Mouse (Mus musculus) G1E (cell line): Measurements from ENCODE around the gene Cdc25b. TPM values are rescaled to one million over a fixed set of nuclear protein-coding genes. Genes with fewer than 3 reads are reported as not detected.

Source experiments
- ATAC-seq: 2 replicates; pipeline ENCODE4 v1.8.0; 2016; ENCODE audit warnings: mild to moderate bottlenecking; ENCODE audit not compliant: insufficient number of reproducible peaks, poor library complexity, low FRiP score, severe bottlenecking; ENCODE audit errors: extremely low read depth
- DNase-seq: peaks from one replicate; pipeline ENCODE4 v3.0.0; 2012; ENCODE audit warnings: low spot score
- H3K27me3 ChIP-seq: 2 replicates; pipeline ENCODE4 v1.6.1; 2012; ENCODE audit warnings: mild to moderate bottlenecking, low read length, inconsistent platforms; ENCODE audit not compliant: insufficient read depth
- H3K36me3 ChIP-seq: replicated peaks from 2 replicates; pipeline ENCODE3; 2012; ENCODE audit warnings: mild to moderate bottlenecking, inconsistent platforms
- H3K4me1 ChIP-seq: 2 replicates; pipeline ENCODE4 v1.6.1; 2012; ENCODE audit warnings: low read depth, low read length, inconsistent platforms, mixed read lengths; ENCODE audit not compliant: insufficient read depth
- H3K4me3 ChIP-seq: 2 replicates; pipeline ENCODE4 v1.5.1; 2012; ENCODE audit warnings: low read depth, mild to moderate bottlenecking, inconsistent platforms, low read length, moderate library complexity, mixed read lengths
- H3K9me3 ChIP-seq: replicated peaks from 2 replicates; pipeline ENCODE4 v1.6.1; 2012; ENCODE audit warnings: inconsistent platforms
- CTCF ChIP-seq: IDR thresholded peaks from 2 replicates; pipeline ENCODE4 v1.5.1; 2012; ENCODE audit warnings: low read depth, low read length, inconsistent platforms, mixed read lengths
- GATA1 ChIP-seq: IDR thresholded peaks from 2 replicates; pipeline ENCODE4 v1.6.1; 2012; ENCODE audit warnings: borderline replicate concordance, low read length, inconsistent platforms, mixed read lengths
- GATA2 ChIP-seq: IDR thresholded peaks from 2 replicates; pipeline ENCODE4 v1.6.1; 2012; ENCODE audit warnings: low read depth, low read length, inconsistent platforms, borderline replicate concordance
- POLR2AphosphoS5 ChIP-seq: IDR thresholded peaks from 2 replicates; pipeline ENCODE4 v1.6.1; 2012; ENCODE audit warnings: low read depth, low read length, inconsistent platforms; ENCODE audit not compliant: insufficient replicate concordance
- TAL1 ChIP-seq: conservative IDR thresholded peaks from 2 replicates; pipeline ENCODE4 v1.6.1; 2012; ENCODE audit warnings: low read depth, low read length, inconsistent platforms, mixed read lengths
- polyA plus RNA-seq: library from polyadenylated mRNA; stranded (reverse); fragments of >175 nt; gene quantifications from 2 replicates; pipeline ENCODE4 v1.2.3, GENCODE M21; 2012
- total RNA-seq, 2 experiments: library from RNA; stranded (forward) in 1 of 2; stranded (reverse) in 1 of 2; fragments of 200-1000 nt in 1 of 2; fragments of >200 nt in 1 of 2; fragmentation: Nextera tagmentation in 1 of 2; gene quantifications; 2 replicates each; pipeline ENCODE4 v1.2.3; 2014 to 2017

Gene Cdc25b
- total and polyA plus RNA-seq, 3 experiments: 7.0 to 85.9 (median 14.2) TPM

GRCm38 (mm10) chr2:131242929-131243328 is 56.2 kb downstream of the Cdc25b start:
- Histone ChIP-seq H3K4me3 (no peak overlapping the region), H3K36me3 (peaks cover 90% of the 10 kb centered on the region), H3K9me3 (no peaks in the 10 kb centered on the region), H3K27me3 (no peaks in the 10 kb centered on the region), H3K4me1 (peaks cover 13% of the 10 kb centered on the region)
- ATAC-seq (no peak), DNase-seq (no peak)
- TF ChIP-seq CTCF (no peak), GATA2 (no peak), POLR2AphosphoS5 (no peak), TAL1 (no peak), GATA1 (no peak)

Other genes starting within 250 kb of the Cdc25b start
- gene Gfra4, start 143.9 kb upstream of the Cdc25b start, total RNA-seq (2014; fragmentation: Nextera tagmentation): not detected in 2 replicates
- not detected in 2 replicates for gene Gfra4, start 143.9 kb upstream of the Cdc25b start, total RNA-seq (2017)
- gene Gfra4, start 143.9 kb upstream of the Cdc25b start, polyA plus RNA-seq: not detected in 2 replicates
- gene Adam33, start 123.1 kb upstream of the Cdc25b start, total RNA-seq (2014; fragmentation: Nextera tagmentation): not detected in 2 replicates
- gene Adam33, start 123.1 kb upstream of the Cdc25b start, total RNA-seq (2017): 0.06 and 0.27 TPM in 2 replicates
- not detected in 2 replicates for gene Adam33, start 123.1 kb upstream of the Cdc25b start, polyA plus RNA-seq
- gene Siglec1, start 100.2 kb upstream of the Cdc25b start, total RNA-seq (2014; fragmentation: Nextera tagmentation): not detected in 2 replicates
- 0.06 and 0.16 TPM in 2 replicates for gene Siglec1, start 100.2 kb upstream of the Cdc25b start, total RNA-seq (2017)
- gene Siglec1, start 100.2 kb upstream of the Cdc25b start, polyA plus RNA-seq: not detected in 2 replicates
- gene Hspa12b, start 59.7 kb upstream of the Cdc25b start, total RNA-seq (2014; fragmentation: Nextera tagmentation): 0.83 and 0.98 TPM in 2 replicates
- 1.8 and 2.2 TPM in 2 replicates for gene Hspa12b, start 59.7 kb upstream of the Cdc25b start, total RNA-seq (2017)
- gene Hspa12b, start 59.7 kb upstream of the Cdc25b start, polyA plus RNA-seq: 2.9 TPM in 2 replicates
- not detected in 2 replicates for gene Gm11037, start 53.5 kb upstream of the Cdc25b start, total RNA-seq (2014; fragmentation: Nextera tagmentation)
- gene Gm11037, start 53.5 kb upstream of the Cdc25b start, total RNA-seq (2017): not detected in 2 replicates
- gene Gm11037, start 53.5 kb upstream of the Cdc25b start, polyA plus RNA-seq: not detected in 2 replicates
- gene 1700037H04Rik, start 26.9 kb upstream of the Cdc25b start, total RNA-seq (2014; fragmentation: Nextera tagmentation): 81.9 and 98.7 TPM in 2 replicates
- gene 1700037H04Rik, start 26.9 kb upstream of the Cdc25b start, total RNA-seq (2017): 28.1 and 30.2 TPM in 2 replicates
- gene 1700037H04Rik, start 26.9 kb upstream of the Cdc25b start, polyA plus RNA-seq: 155 and 173 TPM in 2 replicates
- gene Cenpb, start 6.9 kb upstream of the Cdc25b start, total RNA-seq (2014; fragmentation: Nextera tagmentation): 4.5 and 5.6 TPM in 2 replicates
- 7.4 and 8.6 TPM in 2 replicates for gene Cenpb, start 6.9 kb upstream of the Cdc25b start, total RNA-seq (2017)
- 29.5 and 35.4 TPM in 2 replicates for gene Cenpb, start 6.9 kb upstream of the Cdc25b start, polyA plus RNA-seq
- gene Spef1, start 333 bp downstream of the Cdc25b start, total RNA-seq (2014; fragmentation: Nextera tagmentation): 5.6 TPM in 1 of 2 replicates, not detected in the other
- gene Spef1, start 333 bp downstream of the Cdc25b start, total RNA-seq (2017): 1.4 and 1.9 TPM in 2 replicates
- gene Spef1, start 333 bp downstream of the Cdc25b start, polyA plus RNA-seq: 0.75 and 0.78 TPM in 2 replicates
- gene Ap5s1, start 20.1 kb downstream of the Cdc25b start, total RNA-seq (2014; fragmentation: Nextera tagmentation): 5.1 and 31.3 TPM in 2 replicates
- 5.1 and 5.2 TPM in 2 replicates for gene Ap5s1, start 20.1 kb downstream of the Cdc25b start, total RNA-seq (2017)
- 3.3 and 8.4 TPM in 2 replicates for gene Ap5s1, start 20.1 kb downstream of the Cdc25b start, polyA plus RNA-seq
- 18.8 and 21.2 TPM in 2 replicates for gene Mavs, start 47.1 kb downstream of the Cdc25b start, total RNA-seq (2014; fragmentation: Nextera tagmentation)
- gene Mavs, start 47.1 kb downstream of the Cdc25b start, total RNA-seq (2017): 12.2 and 13.9 TPM in 2 replicates
- 2.3 and 5.6 TPM in 2 replicates for gene Mavs, start 47.1 kb downstream of the Cdc25b start, polyA plus RNA-seq
- gene Pank2, start 75.5 kb downstream of the Cdc25b start, total RNA-seq (2014; fragmentation: Nextera tagmentation): 79.5 and 101 TPM in 2 replicates
- gene Pank2, start 75.5 kb downstream of the Cdc25b start, total RNA-seq (2017): 53.3 and 57.4 TPM in 2 replicates
- gene Pank2, start 75.5 kb downstream of the Cdc25b start, polyA plus RNA-seq: 14.9 and 22.6 TPM in 2 replicates
- 0.29 and 1.2 TPM in 2 replicates for gene Rnf24, start 165.9 kb downstream of the Cdc25b start, total RNA-seq (2014; fragmentation: Nextera tagmentation)
- gene Rnf24, start 165.9 kb downstream of the Cdc25b start, total RNA-seq (2017): 0.93 and 1.8 TPM in 2 replicates
- 0.44 and 0.69 TPM in 2 replicates for gene Rnf24, start 165.9 kb downstream of the Cdc25b start, polyA plus RNA-seq